Mouse (Mus musculus) erythroblast, embryonic 14.5 days (primary cell): ENCODE data around the gene Eif2ak4.

Source experiments
- GATA1 ChIP-seq: IDR thresholded peaks from 2 replicates; pipeline ENCODE4 v1.6.1; 2012; ENCODE audit warnings: low read length, inconsistent platforms, mixed read lengths
- TAL1 ChIP-seq: IDR thresholded peaks from 3 replicates; pipeline ENCODE4 v1.6.1; 2012; ENCODE audit warnings: low read length, inconsistent platforms, mixed read lengths

- no peak for TF ChIP-seq GATA1
- no peak for TF ChIP-seq TAL1
Measured at GRCm38 (mm10) chr2:118466601-118467000, 78.2 kb downstream of the Eif2ak4 start.
